Mouse (Mus musculus) ovary, postnatal 36 days (tissue): ENCODE data around the gene Myo10.

ENCODE experiments used
- DNase-seq: peaks from one replicate; pipeline ENCODE4 v3.0.0; 2022; ENCODE audit warnings: low spot score, mixed read lengths

Gene Myo10

DNA sequence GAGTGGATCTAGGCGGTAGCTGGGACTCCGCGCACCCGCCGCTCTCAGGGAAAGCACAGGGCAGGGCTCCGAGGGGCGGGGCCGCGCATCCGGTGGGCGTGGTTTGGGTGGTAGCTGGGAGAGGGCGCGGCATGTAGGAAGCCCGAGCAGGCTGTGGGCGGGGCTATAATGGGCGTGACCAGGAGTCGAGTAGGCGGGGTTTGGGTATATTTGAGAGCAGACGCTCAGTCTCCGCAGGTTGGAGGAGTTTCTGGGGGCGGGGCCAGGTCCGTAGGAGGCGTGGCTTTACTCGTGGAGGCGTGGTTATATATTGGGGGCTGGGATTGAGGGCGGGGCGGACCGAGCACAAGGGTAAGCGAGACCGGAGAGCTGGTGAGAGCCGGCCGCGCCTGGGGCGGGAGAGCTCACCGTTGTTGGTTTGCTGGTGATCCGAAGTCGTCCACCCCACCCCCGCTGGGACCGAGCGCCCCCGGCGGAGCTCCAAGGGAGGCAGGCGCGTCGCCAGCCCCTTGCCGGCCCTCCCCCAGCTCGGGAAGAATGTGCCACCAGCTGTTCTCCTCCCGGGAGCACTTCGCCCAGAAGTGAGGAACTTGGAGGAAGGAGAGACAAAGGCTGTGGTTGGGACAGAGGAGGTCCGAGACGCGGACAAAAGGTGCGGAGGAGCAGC lies at the start of gene Myo10:
Gene Myo10, plus strand, starts transcription at position 326 of the 667 bp plus-strand sequence.
- peak; percentile 100 for DNase-seq

GRCm38 (mm10) chr15:25573113-25573512 lies 49.2 kb upstream of the Myo10 start:
- DNase-seq, result no peak

DNA sequence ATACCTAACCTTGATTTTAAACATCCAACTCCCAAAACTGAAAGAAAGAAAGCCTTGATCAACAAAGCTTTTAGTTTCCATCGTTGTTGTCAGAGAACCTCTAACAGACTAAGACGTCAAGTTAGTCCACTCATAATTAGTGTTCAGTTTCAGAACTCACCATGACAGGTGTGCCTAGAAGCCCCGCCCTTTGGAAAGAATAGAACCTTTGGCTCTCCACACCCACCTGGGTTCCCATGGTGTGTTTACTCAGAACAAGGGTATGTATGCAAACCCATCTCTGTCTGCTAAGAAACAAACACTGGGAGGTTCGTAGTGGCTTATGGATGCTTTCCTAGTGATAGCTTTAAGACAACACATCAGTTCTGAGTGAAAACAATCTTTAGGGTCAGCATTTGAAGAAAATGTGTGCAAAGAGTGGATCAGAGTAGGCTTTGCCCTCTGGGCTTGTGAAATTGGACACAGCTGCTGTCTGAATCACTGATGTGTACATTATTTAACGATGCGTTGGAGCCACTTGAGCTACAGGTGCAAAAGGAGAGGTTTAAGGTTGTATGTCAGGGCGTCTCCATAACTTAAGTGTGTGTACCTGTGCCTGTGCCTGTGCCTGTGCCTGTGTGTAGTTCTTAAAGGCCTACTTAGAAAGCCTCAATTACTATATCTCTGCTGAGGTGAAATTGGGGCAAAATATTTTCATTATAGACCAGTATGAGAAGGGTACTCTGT lies 48.3 kb upstream of the Myo10 start:
- no peak for DNase-seq

- no peak for DNase-seq
Observed at GRCm38 (mm10) chr15:25577327-25578051, 44.8 kb upstream of the Myo10 start.

DNA sequence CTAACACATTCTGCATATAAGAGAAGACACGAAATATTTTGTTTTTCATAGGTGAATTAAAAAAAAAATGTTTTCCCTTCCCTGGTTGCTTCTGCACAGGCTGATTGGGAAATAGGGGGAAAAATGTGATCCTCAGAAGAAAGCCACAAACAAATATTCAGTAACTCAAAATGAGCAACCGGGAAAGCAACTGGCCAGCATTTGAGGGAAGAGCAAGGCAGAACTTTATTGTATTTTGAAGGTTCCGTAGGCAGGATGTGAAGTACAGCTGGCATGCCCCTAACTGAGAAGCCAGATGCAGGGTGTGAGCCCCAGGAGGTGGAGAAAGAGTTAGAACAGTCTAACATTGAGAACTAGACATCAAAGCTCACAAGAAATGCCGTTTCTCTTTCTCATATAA lies 44.0 kb upstream of the Myo10 start:
- DNase-seq, result no peak

- peak; percentile 45 for DNase-seq
Observed at GRCm38 (mm10) chr15:25580731-25581130, 41.6 kb upstream of the Myo10 start.

GRCm38 (mm10) chr15:25582055-25582454 lies 40.3 kb upstream of the Myo10 start:
- no peak for DNase-seq

DNA sequence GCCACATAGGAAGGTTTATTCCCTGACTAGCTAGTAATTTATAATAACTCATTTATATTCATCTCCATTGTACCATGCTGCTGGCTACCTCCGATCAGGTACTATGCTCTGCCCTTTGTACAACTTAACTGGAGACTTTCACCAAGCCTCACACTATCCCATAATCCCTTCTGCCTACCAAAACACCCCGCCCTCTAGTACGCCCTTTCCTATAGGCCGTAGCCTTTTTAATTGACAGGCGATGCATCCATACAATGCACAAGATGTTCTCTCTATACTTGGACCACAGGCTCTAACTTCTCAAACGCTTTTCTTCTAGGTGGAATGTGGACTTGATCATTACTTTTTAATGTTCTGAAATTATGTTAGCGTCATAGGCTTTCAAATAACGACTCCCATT lies 39.0 kb upstream of the Myo10 start:
- no peak for DNase-seq

DNA sequence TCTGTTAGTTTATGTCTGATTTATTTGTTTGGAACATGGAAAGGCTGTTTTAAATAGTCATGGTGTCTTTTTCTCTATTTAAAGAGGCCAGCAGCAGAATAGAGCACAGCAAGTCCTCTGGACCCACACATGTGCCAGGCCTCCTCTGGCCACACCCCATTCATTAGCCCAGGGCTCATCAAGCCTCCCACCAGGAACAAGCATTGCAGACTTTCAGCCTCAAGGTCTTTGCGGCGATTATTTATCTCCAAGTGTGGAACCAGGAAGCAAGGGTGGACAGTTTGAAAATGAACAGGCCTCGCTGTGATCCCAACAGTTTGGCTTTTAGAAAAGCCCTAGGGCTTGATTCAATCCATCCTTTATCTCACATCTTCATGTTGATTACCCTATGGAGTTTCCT lies 35.5 kb upstream of the Myo10 start:
- DNase-seq, result peak; percentile 30

DNA sequence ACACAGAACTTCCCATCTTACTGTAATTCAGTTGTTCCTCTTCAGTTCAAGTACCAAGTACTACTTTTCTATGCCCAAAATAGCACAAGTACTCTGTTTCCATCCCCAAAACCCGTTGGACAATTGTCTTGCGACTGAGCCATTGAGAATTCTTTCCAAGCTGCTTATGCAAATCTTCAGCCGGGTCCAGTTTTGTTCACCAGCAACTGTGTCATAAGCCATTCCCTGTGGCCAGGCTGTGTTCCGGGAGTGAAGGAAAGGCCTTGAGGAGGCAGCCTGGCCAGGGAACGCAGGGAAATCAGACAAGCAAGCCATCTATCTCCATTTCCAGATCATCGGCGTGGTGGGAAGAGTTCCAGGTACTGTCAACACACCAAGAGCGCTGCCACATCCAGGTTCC lies 34.4 kb upstream of the Myo10 start:
- no peak for DNase-seq

GRCm38 (mm10) chr15:25589318-25589902 lies 32.9 kb upstream of the Myo10 start:
- no peak for DNase-seq

GRCm38 (mm10) chr15:25589916-25590315 lies 32.4 kb upstream of the Myo10 start:
- DNase-seq, result peak; percentile 54

GRCm38 (mm10) chr15:25590891-25591290 lies 31.4 kb upstream of the Myo10 start:
- no peak for DNase-seq

- DNase-seq, result no peak
Observed at GRCm38 (mm10) chr15:25591964-25592363, 30.4 kb upstream of the Myo10 start.

DNA sequence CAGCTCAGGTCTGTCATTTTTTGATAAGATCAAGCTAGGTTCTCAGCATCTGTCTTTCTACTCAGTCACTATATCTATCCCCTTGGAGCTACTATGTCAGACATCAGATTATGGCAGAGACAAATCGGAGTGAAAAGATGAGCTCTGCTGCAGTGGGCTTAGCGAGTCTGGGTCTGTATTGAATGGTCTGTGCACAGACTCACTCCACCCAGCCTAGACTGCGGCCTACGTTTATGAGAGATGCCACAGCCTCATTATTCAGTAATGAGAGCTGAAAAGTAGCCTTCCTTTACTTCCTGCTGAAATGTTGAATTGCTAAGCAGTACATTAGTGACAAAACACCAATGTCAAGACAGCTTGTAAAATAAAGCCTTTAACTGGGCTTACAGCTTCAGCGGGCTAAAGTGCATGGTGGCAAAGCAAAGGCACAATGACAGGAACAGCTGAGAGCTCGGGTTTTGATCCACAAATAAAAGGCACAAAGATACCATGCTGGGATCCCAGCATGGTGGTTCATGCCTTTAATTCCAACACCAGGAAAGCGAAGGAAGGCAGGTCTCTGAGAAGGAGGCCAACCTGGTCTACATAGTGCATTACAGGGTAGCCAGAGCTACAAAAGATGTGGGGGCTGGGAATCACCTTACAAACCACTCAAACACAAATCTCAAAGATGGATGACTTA lies 28.7 kb upstream of the Myo10 start:
- DNase-seq, result no peak

- DNase-seq, result no peak
Observed at GRCm38 (mm10) chr15:25598313-25598712, 24.0 kb upstream of the Myo10 start.

DNA sequence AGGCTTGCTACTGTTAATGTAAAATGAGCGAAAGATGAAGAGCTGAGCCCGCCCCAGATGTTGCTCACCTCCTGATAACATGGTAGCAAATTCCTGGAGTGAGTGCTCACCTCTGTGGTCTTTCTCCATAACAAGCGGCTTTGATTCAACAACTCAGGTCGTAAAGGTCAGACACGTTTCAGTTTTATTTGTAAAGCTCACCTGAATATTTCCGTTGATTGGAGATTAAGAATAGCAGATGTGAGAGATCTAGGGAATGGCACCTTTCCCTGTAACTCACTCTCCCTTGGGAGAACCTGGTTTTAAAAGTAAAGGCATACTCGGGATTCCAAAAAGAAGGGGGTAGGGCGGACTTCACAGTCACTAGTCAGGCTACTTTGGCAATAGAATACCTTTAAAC lies 20.0 kb upstream of the Myo10 start:
- no peak for DNase-seq

DNA sequence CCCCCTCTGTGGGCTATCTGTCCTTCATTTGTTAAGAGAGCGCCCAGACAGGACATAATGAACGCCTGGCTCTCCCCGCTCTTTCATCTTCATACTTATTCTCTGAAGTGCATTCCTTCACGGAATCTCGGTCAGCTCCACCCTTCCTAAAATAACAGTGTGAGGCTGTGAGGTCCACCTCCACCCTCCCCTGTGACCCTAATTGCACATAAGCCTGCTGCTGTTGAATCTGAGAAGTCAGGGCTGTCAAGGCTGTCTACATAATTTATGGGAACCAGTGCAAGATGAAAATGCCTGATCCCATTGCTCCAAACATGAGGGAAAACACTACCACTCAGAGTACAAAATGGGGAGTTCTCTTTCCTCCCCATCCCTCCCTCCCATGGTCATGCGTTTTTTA lies 19.0 kb upstream of the Myo10 start:
- no peak for DNase-seq

GRCm38 (mm10) chr15:25604231-25604630 lies 18.1 kb upstream of the Myo10 start:
- DNase-seq, result no peak

- no peak for DNase-seq
Observed at GRCm38 (mm10) chr15:25605376-25605775, 16.9 kb upstream of the Myo10 start.

- no peak for DNase-seq
Observed at GRCm38 (mm10) chr15:25608742-25609141, 13.6 kb upstream of the Myo10 start.

DNA sequence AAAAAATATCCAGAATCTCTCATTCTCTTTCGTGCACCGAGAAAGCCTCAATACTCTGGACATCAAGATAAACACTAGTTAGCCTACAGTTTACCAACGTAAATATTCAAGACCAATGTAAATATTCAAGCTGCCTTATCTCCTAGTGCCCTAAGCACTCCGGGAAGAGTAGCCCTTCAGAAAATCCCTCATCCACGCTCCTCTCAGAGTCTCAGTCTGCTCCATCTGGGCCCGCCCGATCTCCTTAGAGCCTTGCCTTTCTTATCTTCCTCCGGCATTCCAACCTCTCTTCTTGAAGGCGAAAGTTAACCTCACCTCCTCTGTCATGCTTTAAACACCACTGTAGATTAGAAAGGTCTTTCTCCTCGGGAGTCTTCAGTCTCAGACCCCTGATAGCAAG lies 13.1 kb upstream of the Myo10 start:
- no peak for DNase-seq
